Mouse (Mus musculus) T-helper 1 cell (primary cell): ENCODE data around the gene Ankrd34a.

ENCODE experiments used
- in situ Hi-C: fragments of 300-600 bp; cut with MboI, MseI; formaldehyde crosslinking; loops from one replicate; pipeline ENCODE4 v1.15.1; 2025; ENCODE audit warnings: high pct_unique_total_duplicates

Gene Ankrd34a

GRCm38 (mm10) chr3:96563267-96563666, 33.2 kb upstream of the Ankrd34a start:
- in situ Hi-C loops: no loop called here

GRCm38 (mm10) chr3:96563911-96564632, 32.4 kb upstream of the Ankrd34a start:
- in situ Hi-C loops: no loop called here

- in situ Hi-C loops: no loop called here
Observed at GRCm38 (mm10) chr3:96564633-96565032, 31.8 kb upstream of the Ankrd34a start.

- in situ Hi-C loops: no loop called here
Observed at GRCm38 (mm10) chr3:96565105-96565504, 31.3 kb upstream of the Ankrd34a start.

GRCm38 (mm10) chr3:96566661-96567450, 29.6 kb upstream of the Ankrd34a start:
- in situ Hi-C loops: no loop called here

GRCm38 (mm10) chr3:96568605-96569004, 27.8 kb upstream of the Ankrd34a start:
- in situ Hi-C loops: no loop called here

- in situ Hi-C loops: no loop called here
Observed at GRCm38 (mm10) chr3:96569506-96569905, 26.9 kb upstream of the Ankrd34a start.

GRCm38 (mm10) chr3:96569966-96570605, 26.4 kb upstream of the Ankrd34a start:
- in situ Hi-C loops: no loop called here

- in situ Hi-C loops: no loop called here
Observed at GRCm38 (mm10) chr3:96570643-96571042, 25.8 kb upstream of the Ankrd34a start.

GRCm38 (mm10) chr3:96571336-96571735, 25.1 kb upstream of the Ankrd34a start:
- in situ Hi-C loops: no loop called here

GRCm38 (mm10) chr3:96571896-96572698, 24.3 kb upstream of the Ankrd34a start:
- in situ Hi-C loops: no loop called here

GRCm38 (mm10) chr3:96573611-96574511, 22.6 kb upstream of the Ankrd34a start:
- in situ Hi-C loops: no loop called here

- in situ Hi-C loops: loop anchor here (5.0 kb wide), 1 partner anchor 73 kb away; no protein-coding TSS in a partner anchor
Observed at GRCm38 (mm10) chr3:96575272-96575984, 21.0 kb upstream of the Ankrd34a start.

GRCm38 (mm10) chr3:96576005-96576658, 20.3 kb upstream of the Ankrd34a start:
- in situ Hi-C loops: loop anchor here (5.0 kb wide), 1 partner anchor 74 kb away; no protein-coding TSS in a partner anchor

- in situ Hi-C loops: loop anchor here (5.0 kb wide), 1 partner anchor 75 kb away; no protein-coding TSS in a partner anchor
Observed at GRCm38 (mm10) chr3:96576690-96577541, 19.5 kb upstream of the Ankrd34a start, which contains the start of gene Gm16253. Gene Gm16253 (plus strand): TSS chr3:96576984.

GRCm38 (mm10) chr3:96577566-96577965, 18.9 kb upstream of the Ankrd34a start:
- in situ Hi-C loops: loop anchor here (5.0 kb wide), 1 partner anchor 75 kb away; no protein-coding TSS in a partner anchor

GRCm38 (mm10) chr3:96578561-96579238, 17.7 kb upstream of the Ankrd34a start:
- in situ Hi-C loops: loop anchor here (5.0 kb wide), 1 partner anchor 76 kb away; no protein-coding TSS in a partner anchor
